Mouse (Mus musculus) hindlimb bud, embryonic 11.5 days (tissue): ENCODE data around the gene Arhgef10l.

Source experiments
- DNase-seq: peaks from one replicate; pipeline ENCODE4 v3.0.0-alpha.2; 2012; ENCODE audit warnings: low read depth, low spot score; ENCODE audit errors: extremely low spot score

The Arhgef10l gene

DNA sequence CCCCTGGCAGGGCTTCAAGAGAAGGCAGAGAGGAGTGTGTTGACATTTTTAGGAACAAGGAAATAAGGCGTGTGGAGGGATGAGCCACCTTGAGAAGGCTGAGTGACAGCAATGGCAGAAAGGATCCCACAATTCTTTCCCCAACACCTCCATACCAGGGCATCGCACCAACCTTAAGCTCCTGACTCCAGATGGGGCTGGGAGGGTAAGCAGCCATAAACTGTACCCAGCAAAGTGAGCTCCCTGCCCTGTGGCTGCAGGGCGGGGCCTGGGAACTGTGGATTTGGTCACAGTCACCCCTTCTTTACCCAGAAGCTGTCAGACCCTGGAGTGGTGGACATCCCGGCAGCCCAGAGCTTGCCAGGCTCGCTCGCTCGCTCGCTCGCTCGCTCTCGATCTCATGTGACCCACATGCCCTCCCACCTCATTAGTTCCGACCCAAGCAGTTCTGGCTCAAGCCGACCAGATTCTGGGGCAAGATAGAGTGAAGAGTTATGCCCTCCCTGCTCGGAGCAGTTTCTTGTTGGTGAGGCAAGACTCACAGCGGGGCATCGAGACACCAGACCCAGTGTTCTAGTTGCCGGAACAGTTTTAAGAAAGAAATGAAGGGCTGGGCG, 4.3 kb downstream of the Arhgef10l start:
- DNase-seq = no peak

DNA sequence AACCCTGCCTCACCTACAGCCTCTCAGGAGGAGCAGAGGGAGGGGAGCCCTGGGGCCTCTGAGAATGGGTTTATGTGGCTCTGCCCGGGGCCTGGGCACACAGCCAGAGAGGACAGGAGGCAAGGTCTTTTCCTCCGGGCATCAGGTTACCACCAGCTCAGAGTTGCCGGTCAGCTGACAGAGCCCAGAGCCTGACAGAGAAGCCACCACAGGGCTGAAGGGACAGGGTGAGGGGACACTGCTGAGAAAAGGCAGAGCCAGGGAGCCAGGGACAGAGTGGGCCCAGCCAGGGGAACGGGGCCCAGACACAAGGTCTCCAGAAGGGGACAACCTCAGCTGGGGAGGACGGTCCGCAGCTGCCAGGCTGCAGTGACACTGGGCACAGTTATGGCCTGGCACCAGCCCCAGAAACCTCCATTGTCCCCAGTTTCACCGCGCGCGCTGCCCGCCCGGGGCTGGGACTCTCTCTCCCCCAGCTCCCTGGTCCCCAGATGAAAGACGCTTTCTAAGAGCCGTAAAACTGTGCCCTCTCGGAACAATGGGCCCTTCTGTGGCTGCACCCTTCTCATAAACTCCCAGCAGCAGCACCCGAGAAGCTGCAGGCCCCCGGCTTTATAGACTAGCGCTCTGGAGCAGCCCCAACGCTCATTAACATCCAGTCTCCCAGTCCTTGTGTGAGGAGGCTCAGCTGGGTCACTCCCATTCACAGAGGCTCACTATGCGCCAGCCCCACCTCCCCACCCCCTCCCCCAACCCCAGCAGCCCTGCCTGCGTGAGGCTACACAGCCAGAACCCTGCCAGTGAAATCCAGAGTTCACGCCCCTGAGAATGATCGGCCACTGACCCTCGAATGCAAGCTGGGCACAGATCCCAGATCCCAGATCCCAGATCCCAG, 7.9 kb downstream of the Arhgef10l start:
- DNase-seq = no peak

DNA sequence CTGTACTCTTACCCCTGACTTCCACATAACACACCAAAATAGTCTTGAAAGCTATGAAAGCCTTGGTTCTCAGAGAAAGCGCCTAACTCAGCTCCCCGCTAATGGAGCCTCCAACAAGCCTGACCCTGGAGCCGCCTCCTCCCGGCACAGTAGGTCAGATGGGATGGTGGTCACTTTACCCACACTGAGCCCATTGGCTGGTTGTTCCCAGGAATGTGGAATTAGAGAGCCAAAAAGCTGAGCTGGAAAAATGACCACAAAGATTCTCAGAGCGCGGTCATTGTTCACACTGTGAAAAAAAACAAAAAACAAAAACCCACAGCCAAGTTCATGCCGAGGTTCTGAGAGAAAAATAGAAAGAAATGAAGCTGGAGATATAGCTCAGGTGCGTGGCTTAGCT, 9.3 kb downstream of the Arhgef10l start:
- DNase-seq = no peak

DNA sequence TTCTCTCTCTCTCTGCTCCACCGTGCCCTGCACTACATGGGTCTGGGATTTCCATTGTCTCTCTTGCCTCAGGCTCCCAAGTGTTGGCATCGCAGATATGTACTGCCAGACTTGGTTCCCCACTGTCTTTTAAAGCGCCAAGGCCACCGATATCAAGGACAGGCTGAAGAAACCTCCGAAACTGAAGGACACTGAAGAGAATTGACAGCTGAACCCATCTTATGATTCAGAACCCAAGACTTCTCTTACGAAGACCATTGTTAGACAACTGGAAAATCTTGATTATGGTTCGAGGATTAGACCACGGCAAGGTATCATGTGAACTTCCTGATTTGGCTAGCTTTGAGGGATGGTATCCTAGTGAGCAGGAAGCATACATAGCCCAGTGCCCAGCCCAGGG, 11.0 kb downstream of the Arhgef10l start:
- no peak for DNase-seq

DNA sequence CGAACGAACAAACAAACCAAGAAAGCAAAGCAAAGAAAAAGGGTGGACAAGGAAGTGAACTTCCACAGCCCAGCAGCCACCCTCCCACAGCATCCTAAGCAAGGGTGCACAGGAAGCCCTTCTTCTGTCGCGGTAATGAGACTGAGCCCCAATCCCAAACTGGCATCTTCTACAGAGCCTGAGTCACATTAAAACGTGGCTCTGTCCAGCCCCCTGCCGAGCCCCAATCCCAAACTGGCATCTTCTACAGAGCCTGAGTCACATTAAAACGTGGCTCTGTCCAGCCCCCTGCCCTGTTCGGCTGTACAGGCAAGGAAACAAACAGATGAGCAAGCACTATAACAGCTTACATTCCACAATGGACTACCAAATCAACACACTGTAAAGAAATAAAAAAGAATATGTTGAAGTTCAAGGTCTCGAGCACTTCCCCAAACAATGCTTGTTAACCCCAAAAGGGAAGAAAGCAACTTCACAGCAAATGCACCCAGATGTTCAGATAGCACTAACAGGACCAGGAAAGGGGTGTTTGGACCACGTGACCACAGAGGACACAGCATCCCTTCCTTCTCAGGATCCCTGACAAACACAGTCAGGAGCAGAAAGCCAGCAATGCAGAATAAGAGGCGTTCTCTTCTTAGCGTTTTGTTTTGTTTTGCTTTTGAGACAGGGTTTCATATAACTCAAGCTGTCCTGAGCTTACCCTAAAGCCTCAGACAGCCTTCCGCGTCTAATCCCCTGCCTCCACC, 11.8 kb downstream of the Arhgef10l start:
- no peak for DNase-seq

DNA sequence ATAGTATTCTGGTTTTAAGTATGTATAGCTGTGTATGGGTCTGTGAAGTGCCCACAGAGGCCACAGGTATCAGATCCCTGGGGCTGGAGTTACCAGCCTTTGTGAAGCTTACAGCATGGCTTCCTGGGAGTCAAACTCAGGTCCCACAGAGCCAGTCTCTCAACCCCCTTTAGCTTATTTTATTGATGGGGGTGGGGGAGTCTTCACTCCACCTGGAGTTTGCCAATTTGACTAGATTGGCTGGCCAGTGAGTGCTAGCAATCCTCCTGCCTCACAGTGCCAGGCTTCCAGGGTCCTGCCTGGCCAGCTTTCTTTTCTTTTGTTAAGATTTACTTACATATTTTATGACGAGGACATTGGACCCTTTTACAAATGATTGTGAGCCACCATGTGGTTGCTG, 16.1 kb downstream of the Arhgef10l start:
- DNase-seq = no peak

DNA sequence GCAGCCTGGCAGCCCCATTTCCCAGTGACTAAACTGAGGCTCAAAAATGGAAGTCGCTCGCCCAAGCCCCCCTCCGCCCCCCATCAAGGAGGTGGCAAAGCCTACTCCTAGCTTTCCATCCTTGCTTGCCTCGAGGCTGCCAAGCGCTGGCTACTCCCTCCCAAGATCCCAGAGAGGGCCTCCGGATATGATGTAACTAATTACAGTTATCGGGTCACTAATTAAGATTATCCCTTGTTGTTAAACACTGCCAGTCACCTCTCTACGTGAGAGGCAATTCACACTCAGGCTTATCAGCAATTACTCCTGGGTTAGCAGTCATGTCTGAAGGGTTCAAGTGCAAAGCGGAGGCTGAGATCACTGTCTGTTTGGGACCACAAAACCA, 16.6 kb downstream of the Arhgef10l start:
- no peak for DNase-seq

DNA sequence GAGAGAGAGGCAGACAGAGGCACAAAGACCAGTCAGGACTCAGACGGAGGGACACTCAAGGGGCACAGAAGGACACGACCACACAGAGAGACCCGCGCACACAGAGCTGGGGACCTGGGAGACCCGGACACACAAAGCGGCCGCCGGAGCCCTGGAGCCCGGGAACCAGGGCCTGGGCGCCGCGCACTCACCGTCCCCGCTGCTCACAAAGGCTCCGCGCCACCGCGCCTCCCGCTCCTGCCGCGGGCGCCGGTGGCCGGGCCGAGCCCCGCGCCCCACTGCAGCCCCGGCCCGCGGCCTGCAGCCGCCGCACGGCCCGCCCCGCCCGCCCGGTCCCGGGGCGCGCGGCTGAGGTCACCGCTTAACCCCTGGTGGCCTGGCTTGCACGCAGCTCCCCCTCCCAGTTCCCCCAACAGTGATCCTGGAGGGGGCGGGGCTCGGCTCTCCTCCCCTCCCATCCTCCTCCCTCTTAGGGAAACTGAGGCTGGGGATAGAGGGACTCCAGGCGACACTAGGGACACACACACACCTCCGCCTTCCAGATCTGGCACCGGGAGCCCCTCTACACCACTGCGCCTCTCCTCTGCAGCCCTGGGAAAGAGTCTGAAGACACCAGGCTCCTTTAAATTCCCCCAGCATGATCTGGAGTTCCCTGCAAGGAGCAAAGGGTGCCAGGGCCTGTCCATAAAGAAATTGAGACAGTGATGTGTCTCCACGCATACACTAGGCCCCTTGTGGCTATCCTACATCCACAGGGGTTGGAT, 17.2 kb downstream of the Arhgef10l start:
- no peak for DNase-seq

DNA sequence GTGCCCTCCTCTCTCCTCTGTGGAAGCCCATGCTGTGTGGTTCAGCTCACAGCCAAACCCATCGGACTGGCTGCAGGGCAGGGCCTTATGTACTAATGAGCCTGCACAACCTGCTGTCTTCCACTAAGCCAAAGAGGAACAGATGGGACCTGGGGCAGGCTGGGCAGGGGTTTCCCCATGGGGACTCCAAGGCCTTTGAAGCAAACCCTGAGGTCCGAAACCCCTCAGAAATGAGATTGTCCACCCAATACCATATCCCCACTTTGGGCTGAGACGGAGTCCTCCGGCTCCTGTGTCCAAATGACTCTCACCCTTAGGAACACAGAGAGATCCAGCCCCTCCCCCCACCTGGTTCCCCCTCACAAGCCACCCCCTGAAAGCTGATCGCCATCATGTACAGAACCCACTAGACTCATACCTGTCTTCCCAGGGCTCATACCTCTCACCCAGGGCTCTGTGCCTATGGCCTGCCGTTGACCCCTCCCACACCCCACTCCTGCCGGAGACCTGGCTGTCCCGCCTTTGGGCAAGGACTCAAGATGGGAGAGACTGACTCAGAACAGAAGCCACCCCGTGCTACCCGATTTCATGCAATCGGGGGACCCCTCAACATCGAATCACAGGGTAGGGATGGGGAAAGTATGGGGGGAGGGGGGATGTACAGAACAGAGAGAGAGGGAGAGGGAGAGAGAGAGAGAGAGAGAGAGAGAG, 17.9 kb downstream of the Arhgef10l start:
- DNase-seq = no peak

DNA sequence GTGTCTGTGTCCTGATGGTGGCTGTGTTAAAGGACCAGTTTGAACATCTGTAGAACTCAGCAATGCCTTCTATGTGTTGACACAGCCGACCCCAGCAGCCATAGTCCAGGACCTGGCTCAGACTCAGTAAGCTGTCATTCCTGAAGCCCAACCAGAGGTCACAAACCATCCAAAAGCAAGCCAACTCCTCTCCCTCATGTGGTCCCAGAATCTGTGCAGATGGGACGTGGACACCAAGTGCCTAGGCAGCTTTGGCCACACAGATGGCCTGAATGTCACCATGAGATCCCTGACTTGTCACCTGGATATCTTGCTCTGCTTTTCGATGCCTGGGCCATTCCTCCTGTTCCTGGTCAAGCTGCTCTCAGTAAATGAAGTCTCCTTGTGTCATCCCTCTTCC, 20.2 kb downstream of the Arhgef10l start:
- no peak for DNase-seq

DNA sequence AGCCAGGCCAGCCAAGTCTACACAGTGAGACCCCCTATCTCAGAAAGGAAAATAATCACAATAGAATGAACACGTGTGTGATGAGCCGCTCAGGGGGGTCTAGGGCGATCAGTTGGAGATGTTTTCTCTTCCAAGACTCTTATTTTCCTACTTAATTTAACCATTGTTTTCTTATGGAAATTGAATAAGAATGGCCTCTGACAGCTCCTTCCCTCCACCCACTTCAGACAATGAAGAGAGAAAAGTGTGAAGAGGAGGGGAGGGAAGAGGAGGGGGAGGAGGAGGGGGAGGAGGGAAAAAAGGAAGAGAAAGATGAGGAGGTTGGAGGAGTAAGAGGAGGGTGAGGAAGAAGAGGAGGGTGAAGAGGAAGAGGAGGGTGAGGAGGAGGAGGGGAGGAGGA, 21.1 kb downstream of the Arhgef10l start:
- DNase-seq = no peak

DNA sequence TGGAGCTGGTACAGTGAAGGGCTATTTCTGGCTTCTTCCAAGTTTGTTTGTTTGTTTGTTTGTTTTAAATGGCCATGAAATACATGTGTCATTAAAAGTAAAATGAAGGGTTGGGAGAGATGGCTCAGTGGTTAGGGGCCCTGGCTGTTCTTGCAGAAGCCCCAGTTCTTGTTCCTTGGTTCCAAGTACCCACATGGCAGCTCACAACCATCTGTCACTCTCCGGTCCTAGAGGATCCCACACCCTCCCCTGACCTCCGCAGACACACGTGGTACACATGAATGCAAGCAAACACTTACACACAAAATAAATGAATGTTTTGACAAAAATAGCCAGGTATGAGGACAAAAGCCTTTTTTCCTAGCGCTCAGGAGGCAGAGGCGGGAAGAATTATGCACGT, 21.5 kb downstream of the Arhgef10l start:
- no peak for DNase-seq

DNA sequence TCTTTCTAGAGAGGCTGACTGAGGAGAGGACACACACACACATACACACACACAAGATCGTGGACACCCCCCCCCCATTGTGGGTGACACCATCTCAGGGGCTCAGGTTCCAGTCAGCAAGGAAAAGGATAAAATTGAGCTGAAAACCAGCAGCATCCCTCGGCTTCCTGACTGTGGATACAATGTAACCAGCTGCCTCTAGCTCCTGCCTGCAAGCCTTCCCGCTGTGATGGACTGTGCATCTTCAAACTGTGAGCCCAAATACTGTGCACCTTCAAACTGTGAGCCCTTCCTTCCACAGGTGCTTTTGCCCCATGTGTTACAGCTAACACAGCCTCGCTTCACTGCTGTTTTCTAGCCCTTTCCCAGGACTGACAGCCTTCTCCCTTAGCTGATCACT, 23.4 kb downstream of the Arhgef10l start:
- DNase-seq = no peak

DNA sequence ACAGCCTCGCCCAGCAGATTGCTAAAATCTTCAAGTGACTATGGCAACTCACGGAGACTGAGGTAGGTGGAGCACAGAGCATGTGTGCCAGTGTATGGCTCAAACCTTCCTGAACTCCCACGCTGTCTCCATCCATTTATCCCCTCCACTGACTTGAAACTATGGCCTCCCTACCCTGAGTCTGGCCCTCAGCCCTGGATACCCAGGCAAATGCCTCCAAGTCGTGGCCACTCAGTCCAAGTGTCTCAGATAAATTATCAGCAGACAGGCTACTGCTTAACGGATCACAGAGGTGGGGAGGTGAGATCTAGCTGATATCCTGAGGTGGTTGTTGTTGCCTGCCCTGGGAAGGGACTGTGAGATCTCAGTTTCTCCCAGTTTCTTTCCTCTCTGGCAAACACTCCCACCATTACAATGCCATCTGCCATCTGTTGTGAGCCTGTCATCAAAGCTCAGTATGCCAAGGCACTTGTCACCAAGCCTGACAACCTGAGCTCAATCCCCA, 24.3 kb downstream of the Arhgef10l start:
- DNase-seq = no peak

DNA sequence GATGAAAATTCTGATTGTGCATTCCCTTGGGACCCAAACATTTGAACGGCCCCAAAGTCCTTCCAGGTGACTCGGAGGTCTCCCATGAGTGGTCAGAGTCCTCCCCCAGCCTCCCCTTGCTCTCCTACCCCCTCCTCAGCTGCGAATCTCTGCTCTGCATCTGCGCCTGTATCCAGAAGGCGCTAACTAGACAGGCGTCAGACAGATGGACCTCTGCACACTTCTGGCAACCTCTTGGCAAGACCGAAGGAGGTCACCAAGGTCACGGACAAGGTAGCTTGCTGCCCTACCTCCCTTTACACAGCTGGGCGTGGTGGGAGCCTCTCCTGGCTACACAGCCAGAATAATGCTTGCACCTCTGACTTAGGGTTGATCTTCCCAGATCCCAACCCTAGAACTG, 25.1 kb downstream of the Arhgef10l start:
- DNase-seq = no peak

DNA sequence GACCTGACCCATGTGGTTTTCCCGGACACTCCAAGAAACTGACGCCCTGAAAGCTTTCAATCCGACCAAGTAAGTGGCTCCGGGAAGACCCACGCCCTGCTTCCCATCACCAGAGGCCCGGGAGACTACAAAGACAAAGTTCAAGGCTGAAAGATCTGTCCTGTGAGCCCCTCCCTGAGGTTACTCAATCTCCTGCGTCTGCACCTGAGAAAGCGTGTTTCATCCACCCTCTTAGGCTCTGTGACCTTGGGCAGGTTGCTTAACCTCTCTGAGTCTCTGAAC, 25.6 kb downstream of the Arhgef10l start:
- no peak for DNase-seq

DNA sequence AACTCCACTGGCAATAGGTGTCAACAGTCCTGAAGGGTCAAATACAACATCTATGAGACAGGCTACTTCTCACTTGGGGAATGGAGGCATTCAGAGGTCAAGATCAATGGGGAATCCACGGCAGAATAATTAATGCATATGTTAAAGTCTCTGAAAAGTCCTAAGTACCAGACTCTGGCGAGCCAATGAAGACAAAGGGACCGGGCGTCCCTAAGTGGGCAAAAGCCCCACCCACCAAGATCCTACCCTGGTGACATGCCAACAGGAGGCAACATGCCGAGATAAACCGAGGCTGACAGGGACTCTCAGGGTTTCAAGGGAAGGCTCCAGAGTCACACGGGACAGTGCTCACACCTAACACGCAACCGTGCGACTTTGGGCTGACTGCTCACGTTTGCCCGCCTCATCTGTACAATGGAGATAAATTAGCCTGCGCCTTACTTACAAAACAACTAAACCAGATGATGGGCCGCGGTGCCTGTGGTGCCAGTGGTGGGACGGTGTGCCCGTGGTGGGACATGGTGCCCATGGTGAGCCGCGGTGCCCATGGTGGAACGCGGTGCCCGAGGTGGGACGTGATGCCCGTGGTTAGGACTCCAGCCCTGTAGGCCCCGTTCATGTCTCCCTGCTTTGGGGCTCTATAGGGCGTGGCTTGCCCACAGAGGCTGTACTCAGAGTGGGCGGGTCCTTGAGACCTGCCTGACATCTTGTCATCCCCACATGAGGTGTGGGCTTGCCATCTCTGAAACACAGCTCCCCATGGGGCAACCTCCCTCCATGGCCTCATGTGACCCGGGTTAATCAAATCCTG, 26.2 kb downstream of the Arhgef10l start:
- DNase-seq = no peak

DNA sequence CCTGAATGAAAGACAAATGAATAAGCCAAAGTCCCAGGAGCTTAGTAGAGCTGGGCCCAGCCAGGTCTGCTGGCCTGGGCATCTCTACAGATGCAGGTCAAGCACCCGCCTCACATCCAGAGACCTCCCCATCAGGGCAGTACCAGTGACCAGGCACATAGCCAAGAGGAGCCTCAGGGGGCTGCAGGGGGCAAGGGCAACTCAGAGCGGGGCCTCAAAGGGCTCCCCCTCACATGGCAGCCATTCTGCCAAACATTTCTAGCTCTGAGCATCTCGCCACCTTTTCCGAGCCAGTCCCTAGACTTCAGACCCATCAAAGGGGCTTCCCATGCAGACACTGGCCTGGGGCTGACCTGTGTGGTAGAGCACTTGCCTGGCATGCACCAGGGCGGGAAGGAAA, 27.2 kb downstream of the Arhgef10l start:
- no peak for DNase-seq

DNA sequence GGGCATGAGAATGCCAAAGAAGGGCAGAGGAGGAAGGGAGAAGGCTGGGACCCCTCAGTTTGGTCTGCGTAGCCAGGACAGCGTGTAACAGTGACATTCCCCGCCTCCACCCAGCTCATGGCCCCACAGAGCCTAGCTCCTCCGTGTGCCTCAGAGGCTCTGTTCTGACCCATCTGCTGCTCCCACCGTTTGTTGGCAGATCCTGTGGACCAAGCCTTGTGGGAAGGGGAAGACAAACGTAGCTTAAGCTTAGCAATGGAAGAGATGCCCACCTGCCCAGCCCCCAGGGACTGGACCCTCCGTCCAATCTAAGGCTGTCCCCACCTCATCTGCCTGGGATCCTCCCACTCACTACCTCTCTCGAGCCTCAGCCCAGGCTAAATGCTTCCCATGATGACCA, 28.5 kb downstream of the Arhgef10l start:
- no peak for DNase-seq
